Mouse (Mus musculus): Measurements from ENCODE around the gene Kank1. TPM values are rescaled to one million over a fixed set of nuclear protein-coding genes. Genes with fewer than 3 reads are reported as not detected.

Kank1 gene
- total and polyA plus RNA-seq, 2 experiments from 2014 or later = 6.0 to 16.6 TPM

GRCm38 (mm10) chr19:25385981-25386380 lies 149.2 kb downstream of the Kank1 start:
- no peak overlapping the region for H3K4me3 ChIP-seq (ENCODE audit: low read depth, low read length)
- TF ChIP-seq CTCF (IDR thresholded peaks at IDR 0.05) = no peak
- 78% methylated on average over 8 of the region's 8 CpGs for WGBS
- no peaks in the 10 kb centered on the region for H3K9me3 ChIP-seq (ENCODE audit: low read length)
- no peak overlapping the region for H3K27ac ChIP-seq (ENCODE audit: low read depth, low read length)
- H3K4me2 ChIP-seq (ENCODE audit: low read depth, low read length, poor library complexity, severe bottlenecking) = no peak overlapping the region
- no peaks in the 10 kb centered on the region for H3K27me3 ChIP-seq (ENCODE audit: insufficient read depth, low read length)
- H3K36me3 ChIP-seq (ENCODE audit: insufficient read depth, low read length) = no peaks in the 10 kb centered on the region
- DNase-seq (ENCODE audit: low spot score) (no peak), ATAC-seq (ENCODE audit: low FRiP score) (no peak)
- peaks cover 5% of the 10 kb centered on the region; the same call in 1 of the 2 replicates for H3K4me1 ChIP-seq (ENCODE audit: insufficient read depth, low read length)
- no peak overlapping the region for H3K9ac ChIP-seq (replicated peaks; ENCODE audit: low read length, poor library complexity, severe bottlenecking)

GRCm38 (mm10) chr19:25386679-25387470 lies 150.1 kb downstream of the Kank1 start:
- 82% methylated on average over 16 of the region's 16 CpGs for WGBS
- H3K9me3 ChIP-seq (ENCODE audit: low read length) = no peaks in the 10 kb centered on the region
- no peak overlapping the region for H3K27ac ChIP-seq (ENCODE audit: low read depth, low read length)
- ATAC-seq (ENCODE audit: low FRiP score) (no peak), DNase-seq (ENCODE audit: low spot score) (no peak)
- H3K4me3 ChIP-seq (ENCODE audit: low read depth, low read length) = no peak overlapping the region
- no peaks in the 10 kb centered on the region for H3K27me3 ChIP-seq (ENCODE audit: insufficient read depth, low read length)
- H3K4me2 ChIP-seq (ENCODE audit: low read depth, low read length, poor library complexity, severe bottlenecking) = no peak overlapping the region
- H3K4me1 ChIP-seq (ENCODE audit: insufficient read depth, low read length) = peaks cover 5% of the 10 kb centered on the region; the same call in 1 of the 2 replicates
- no peak overlapping the region for H3K9ac ChIP-seq (replicated peaks; ENCODE audit: low read length, poor library complexity, severe bottlenecking)
- TF ChIP-seq CTCF (IDR thresholded peaks at IDR 0.05) = no peak
- no peaks in the 10 kb centered on the region for H3K36me3 ChIP-seq (ENCODE audit: insufficient read depth, low read length)

GRCm38 (mm10) chr19:25387902-25388301 lies 151.1 kb downstream of the Kank1 start:
- Histone ChIP-seq H3K9ac (replicated peaks; ENCODE audit: low read length, poor library complexity, severe bottlenecking) (no peak overlapping the region), H3K27ac (ENCODE audit: low read depth, low read length) (no peak overlapping the region), H3K4me1 (ENCODE audit: insufficient read depth, low read length) (peaks cover 5% of the 10 kb centered on the region; the same call in 1 of the 2 replicates), H3K36me3 (ENCODE audit: insufficient read depth, low read length) (no peaks in the 10 kb centered on the region), H3K9me3 (ENCODE audit: low read length) (no peaks in the 10 kb centered on the region), H3K4me3 (ENCODE audit: low read depth, low read length) (no peak overlapping the region), H3K4me2 (ENCODE audit: low read depth, low read length, poor library complexity, severe bottlenecking) (no peak overlapping the region), H3K27me3 (ENCODE audit: insufficient read depth, low read length) (peaks cover 4% of the 10 kb centered on the region; the same call in 1 of the 2 replicates)
- DNase-seq (ENCODE audit: low spot score) (no peak), ATAC-seq (ENCODE audit: low FRiP score) (no peak)
- no peak for TF ChIP-seq CTCF (IDR thresholded peaks at IDR 0.05)
- 86% methylated on average over 18 of the region's 18 CpGs for WGBS

GRCm38 (mm10) chr19:25392135-25392534 lies 155.4 kb downstream of the Kank1 start:
- no peak overlapping the region for H3K4me3 ChIP-seq (ENCODE audit: low read depth, low read length)
- 95% methylated on average over 11 of the region's 11 CpGs for WGBS
- peaks cover 4% of the 10 kb centered on the region; the same call in 1 of the 2 replicates for H3K27me3 ChIP-seq (ENCODE audit: insufficient read depth, low read length)
- H3K4me2 ChIP-seq (ENCODE audit: low read depth, low read length, poor library complexity, severe bottlenecking) = no peak overlapping the region
- TF ChIP-seq CTCF (IDR thresholded peaks at IDR 0.05) = no peak
- DNase-seq (ENCODE audit: low spot score) (no peak), ATAC-seq (ENCODE audit: low FRiP score) (no peak)
- H3K27ac ChIP-seq (ENCODE audit: low read depth, low read length) = no peak overlapping the region
- no peak overlapping the region for H3K9ac ChIP-seq (replicated peaks; ENCODE audit: low read length, poor library complexity, severe bottlenecking)
- no peaks in the 10 kb centered on the region for H3K36me3 ChIP-seq (ENCODE audit: insufficient read depth, low read length)
- H3K4me1 ChIP-seq (ENCODE audit: insufficient read depth, low read length) = no peaks in the 10 kb centered on the region
- no peaks in the 10 kb centered on the region for H3K9me3 ChIP-seq (ENCODE audit: low read length)

- no peaks in the 10 kb centered on the region for H3K9me3 ChIP-seq (ENCODE audit: low read length)
- H3K27me3 ChIP-seq (ENCODE audit: insufficient read depth, low read length) = peaks cover 4% of the 10 kb centered on the region; the same call in 1 of the 2 replicates
- peak; percentile 87 for DNase-seq (ENCODE audit: low spot score)
- peaks cover 7% of the 10 kb centered on the region; the same call in 1 of the 2 replicates for H3K4me1 ChIP-seq (ENCODE audit: insufficient read depth, low read length)
- H3K9ac ChIP-seq (replicated peaks; ENCODE audit: low read length, poor library complexity, severe bottlenecking) = no peak overlapping the region
- peak; percentile 69 for ATAC-seq (ENCODE audit: low FRiP score)
- no peak overlapping the region for H3K4me3 ChIP-seq (ENCODE audit: low read depth, low read length)
- no peaks in the 10 kb centered on the region for H3K36me3 ChIP-seq (ENCODE audit: insufficient read depth, low read length)
- TF ChIP-seq CTCF (IDR thresholded peaks at IDR 0.05) = no peak
- no peak overlapping the region for H3K4me2 ChIP-seq (ENCODE audit: low read depth, low read length, poor library complexity, severe bottlenecking)
- H3K27ac ChIP-seq (ENCODE audit: low read depth, low read length) = 0 out of 2 replicates have a peak overlapping the region, but pooled peaks have one; percentile 47
- WGBS = 6% methylated on average over 10 of the region's 10 CpGs
Observed at GRCm38 (mm10) chr19:25395035-25395434, 158.3 kb downstream of the Kank1 start.

- WGBS = 82% methylated on average over 6 of the region's 6 CpGs
- no peak for ATAC-seq (ENCODE audit: low FRiP score)
- H3K36me3 ChIP-seq (ENCODE audit: insufficient read depth, low read length) = no peaks in the 10 kb centered on the region
- no peak overlapping the region for H3K27ac ChIP-seq (ENCODE audit: low read depth, low read length)
- H3K4me1 ChIP-seq (ENCODE audit: insufficient read depth, low read length) = peaks cover 11% of the 10 kb centered on the region; the same call in 1 of the 2 replicates
- no peak overlapping the region for H3K4me2 ChIP-seq (ENCODE audit: low read depth, low read length, poor library complexity, severe bottlenecking)
- H3K9me3 ChIP-seq (ENCODE audit: low read length) = no peaks in the 10 kb centered on the region
- H3K27me3 ChIP-seq (ENCODE audit: insufficient read depth, low read length) = peaks cover 4% of the 10 kb centered on the region; the same call in 1 of the 2 replicates
- H3K9ac ChIP-seq (replicated peaks; ENCODE audit: low read length, poor library complexity, severe bottlenecking) = no peak overlapping the region
- no peak overlapping the region for H3K4me3 ChIP-seq (ENCODE audit: low read depth, low read length)
- no peak for TF ChIP-seq CTCF (IDR thresholded peaks at IDR 0.05)
- DNase-seq (ENCODE audit: low spot score) = peak; percentile 18
Observed at GRCm38 (mm10) chr19:25396709-25397266, 160.0 kb downstream of the Kank1 start.
